Mouse (Mus musculus): ENCODE results near the gene Sfxn2.

DNA sequence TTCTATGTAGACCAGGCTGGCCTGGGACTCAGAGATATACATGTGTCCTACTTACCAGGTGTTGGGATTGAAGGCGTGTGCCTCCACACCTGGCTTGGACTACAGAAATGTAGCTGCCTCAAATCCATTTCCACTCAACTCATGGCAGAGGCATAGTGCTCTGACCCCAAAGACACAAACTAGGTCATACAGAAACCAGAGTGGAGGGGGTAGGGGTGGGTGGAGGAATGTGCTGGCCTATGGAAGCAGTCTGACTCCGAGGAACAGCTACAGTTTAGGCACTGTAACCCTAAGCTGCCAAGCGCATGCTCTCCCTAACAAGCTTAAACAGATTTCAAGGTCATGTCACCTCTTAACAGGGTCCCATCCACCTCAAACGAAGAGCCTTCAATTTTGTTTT lies 9.6 kb upstream of the Sfxn2 start:
- TF ChIP-seq EP300 (IDR thresholded peaks at IDR 0.05; ENCODE audit: insufficient read depth, low read depth, low read length) (no peak), POLR2A (IDR thresholded peaks at IDR 0.05; ENCODE audit: insufficient read depth, low read length) (no peak)

Data from ES-Bruce4 (cell line).